Mouse (Mus musculus) retina, embryonic 14.5 days (tissue): ENCODE measurements around the gene Cmtm7.

Experiments
- DNase-seq: peaks from one replicate; pipeline ENCODE4 v3.0.0-alpha.2; 2015; ENCODE audit warnings: low spot score

The Cmtm7 gene

DNA sequence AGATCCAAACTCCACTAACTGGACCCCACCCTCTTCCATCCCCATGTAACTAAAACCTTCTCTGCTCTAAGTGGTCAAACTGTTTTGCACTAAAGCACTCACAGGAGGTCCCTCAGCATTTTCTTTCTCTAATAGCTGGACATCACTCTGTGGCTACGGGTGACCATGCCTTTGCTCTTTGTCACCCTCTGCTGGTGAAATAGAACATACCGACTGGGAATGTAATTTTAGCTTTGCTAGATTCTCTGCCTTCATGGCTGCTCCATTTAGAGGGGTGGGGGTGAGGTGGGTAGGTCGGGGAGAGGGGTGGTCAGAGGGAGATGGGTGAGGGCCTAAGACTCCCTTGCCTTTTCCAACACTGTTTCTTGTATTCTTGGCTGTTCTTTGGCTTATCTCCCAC, 54.3 kb downstream of the Cmtm7 start:
- peak; percentile 89 for DNase-seq

DNA sequence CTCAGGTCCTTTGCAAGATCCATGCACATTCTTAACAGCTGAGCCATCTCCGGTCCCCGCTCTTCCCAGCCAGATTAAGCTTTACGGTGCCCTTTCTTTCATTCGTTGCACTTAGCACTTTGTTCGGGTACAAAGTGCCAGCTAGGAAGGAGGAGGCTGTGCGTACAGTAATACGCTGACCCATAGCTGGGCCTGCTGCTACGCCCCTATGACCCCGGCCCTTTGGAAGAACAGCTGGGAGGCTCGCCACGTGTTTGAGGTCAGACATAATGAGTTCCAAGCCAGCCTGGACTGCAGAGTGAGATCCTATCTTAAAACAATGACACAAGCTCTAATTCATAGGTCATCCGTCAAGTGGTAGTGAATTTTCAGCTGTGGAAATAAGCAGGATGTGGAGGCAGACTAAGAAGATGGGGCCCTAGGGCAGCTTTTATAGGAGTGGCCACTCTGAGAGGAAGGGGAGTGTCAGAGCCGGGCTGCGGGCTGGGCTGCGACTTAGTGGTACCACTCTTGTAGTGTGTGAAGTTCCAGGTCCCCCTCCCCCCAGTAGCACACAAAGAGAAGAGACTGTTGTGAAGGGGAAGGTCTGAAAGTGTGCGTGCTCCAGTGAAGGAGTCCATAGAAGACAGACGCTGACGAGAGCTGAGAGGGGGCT, 64.9 kb downstream of the Cmtm7 start:
- no peak for DNase-seq

DNA sequence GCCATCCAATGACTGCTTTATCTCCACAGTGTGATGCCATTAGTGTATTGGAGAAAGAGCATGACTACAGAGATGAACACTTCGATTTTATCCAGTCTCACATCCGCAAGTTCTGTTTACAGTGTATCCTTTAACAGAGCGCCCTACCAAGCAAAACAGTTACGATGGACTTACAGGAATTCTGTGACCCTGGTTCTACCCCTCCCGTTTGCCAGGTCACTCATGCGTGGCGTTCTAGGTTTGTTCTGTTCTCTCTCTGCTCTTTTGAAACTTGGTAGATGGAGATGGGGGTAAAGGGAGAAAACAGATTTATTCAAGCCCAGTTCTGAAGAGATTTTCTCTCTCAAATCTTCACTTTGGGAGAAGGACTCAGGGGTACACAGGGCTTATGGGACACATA, 68.2 kb downstream of the Cmtm7 start:
- no peak for DNase-seq

DNA sequence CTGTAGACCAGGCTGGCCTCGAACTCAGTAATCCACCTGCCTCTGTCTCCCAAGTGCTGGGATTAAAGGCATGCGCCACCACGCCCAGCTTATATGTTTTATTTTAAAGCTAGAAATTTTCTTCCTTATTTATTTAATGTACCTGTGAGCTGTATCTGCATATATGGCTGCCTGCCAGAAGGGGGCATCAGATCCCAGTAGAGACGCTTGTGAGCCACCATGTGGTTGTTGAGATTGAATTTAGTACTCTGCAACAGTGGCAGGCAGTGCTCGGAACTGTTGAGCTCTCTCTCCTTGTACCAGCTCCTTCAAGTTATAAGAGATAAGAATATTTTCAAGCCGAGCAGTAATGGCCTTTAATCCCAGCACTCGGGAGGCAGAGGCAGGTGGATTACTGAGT, 71.3 kb downstream of the Cmtm7 start:
- no peak for DNase-seq

DNA sequence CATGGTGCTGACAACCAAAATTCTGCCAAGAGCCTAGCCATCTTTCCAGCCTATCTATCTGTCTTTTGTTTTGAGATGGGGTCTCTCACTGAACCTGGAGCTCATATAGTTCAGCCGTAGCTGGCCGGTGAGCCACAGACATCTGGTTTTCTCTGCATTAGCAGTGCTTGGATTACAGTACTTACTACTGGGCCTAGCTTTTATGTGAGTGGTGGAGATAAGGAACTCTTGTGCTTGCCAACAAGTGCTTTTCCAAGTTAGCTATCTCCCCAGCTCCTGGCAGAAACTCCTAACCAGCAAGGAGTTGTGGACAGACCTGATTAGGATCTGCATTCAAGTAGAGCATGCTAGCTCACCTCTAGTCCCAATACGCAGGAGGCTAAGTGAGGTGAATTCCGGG, 73.9 kb downstream of the Cmtm7 start:
- DNase-seq, result no peak
